Mouse (Mus musculus) forebrain, postnatal 0 days (tissue): ENCODE measurements around the gene Nobox. TPM values are rescaled to one million over a fixed set of nuclear protein-coding genes. Genes with fewer than 3 reads are reported as not detected.

Source experiments
- ATAC-seq: fragments of 200-750 bp; cut with Nextera tagmentation; 2 replicates; pipeline ENCODE4 v1.8.0; 2017; ENCODE audit warnings: mild to moderate bottlenecking, moderate library complexity
- DNase-seq: peaks from one replicate; pipeline ENCODE4 v3.0.0-alpha.2; 2015
- H3K27ac ChIP-seq: fragments of 300-500 bp; sonication (generic); 2 replicates; pipeline ENCODE4 v1.5.1; 2014; ENCODE audit warnings: low read depth, mild to moderate bottlenecking, antibody characterized with exemption, low read length, moderate library complexity, mixed read lengths
- H3K27me3 ChIP-seq: fragments of 300-500 bp; sonication (generic); 2 replicates; pipeline ENCODE4 v1.6.1; 2014; ENCODE audit warnings: mild to moderate bottlenecking, low read length, mixed read lengths; ENCODE audit not compliant: insufficient read depth
- H3K36me3 ChIP-seq: fragments of 300-500 bp; sonication (generic); 2 replicates; pipeline ENCODE4 v1.6.1; 2014; ENCODE audit warnings: mild to moderate bottlenecking, moderate library complexity; ENCODE audit not compliant: insufficient read depth
- H3K4me1 ChIP-seq: fragments of 300-500 bp; sonication (generic); 2 replicates; pipeline ENCODE4 v1.6.1; 2014; ENCODE audit warnings: antibody characterized with exemption; ENCODE audit not compliant: insufficient read depth
- H3K4me2 ChIP-seq: fragments of 300-500 bp; sonication (generic); 2 replicates; pipeline ENCODE4 v1.6.1; 2014; ENCODE audit warnings: low read depth, mild to moderate bottlenecking, moderate library complexity
- H3K4me3 ChIP-seq: fragments of 300-500 bp; sonication (generic); 2 replicates; pipeline ENCODE4 v1.5.1; 2014; ENCODE audit warnings: low read depth, low read length, mixed read lengths
- H3K9ac ChIP-seq: fragments of 300-500 bp; sonication (generic); 2 replicates; pipeline ENCODE4 v1.6.1; 2014; ENCODE audit warnings: mild to moderate bottlenecking
- H3K9me3 ChIP-seq: fragments of 300-500 bp; sonication (generic); 2 replicates; pipeline ENCODE4 v1.6.1; 2016; ENCODE audit warnings: low read length
- CTCF ChIP-seq: sonication (generic); IDR thresholded peaks from 2 replicates; pipeline ENCODE4 v1.5.1; 2016; ENCODE audit warnings: antibody characterized with exemption, control low read depth, low read depth
- WGBS: fragments of 180-500 bp; shearing (Covaris S2); extraction: QIAGEN DNeasy Blood & Tissue Kit; methylation state at CpG from one replicate; pipeline ENCODE4 v1.1.7; 2014; 5-methylcytosine and 5-hydroxymethylcytosine counted together
- polyA plus RNA-seq: library from polyadenylated mRNA; unstranded; fragments of >200 nt; fragmentation: Nextera tagmentation; extraction: Ambion mirVana; gene quantifications from 2 replicates; pipeline ENCODE4 v1.2.1, GENCODE M21; 2015
- total RNA-seq: library from RNA; depleted of rRNA; stranded (reverse); fragments of >200 nt; gene quantifications from 2 replicates; pipeline ENCODE4 v1.2.3, GENCODE M21; 2014

The Nobox gene
- total and polyA plus RNA-seq, 2 experiments from 2014 or later = 0.12 TPM; not detected in 1

GRCm38 (mm10) chr6:43338804-43339203, 29.4 kb upstream of the Nobox start:
- 70% methylated on average over 2 of the region's 2 CpGs for WGBS
- no peak for DNase-seq
- Histone ChIP-seq H3K9ac (no peak overlapping the region), H3K4me1 (no peaks in the 10 kb centered on the region), H3K27ac (no peak overlapping the region), H3K4me3 (no peak overlapping the region), H3K4me2 (no peak overlapping the region), H3K9me3 (no peaks in the 10 kb centered on the region), H3K27me3 (no peaks in the 10 kb centered on the region), H3K36me3 (no peaks in the 10 kb centered on the region)
- ATAC-seq = no peak
- TF ChIP-seq CTCF = no peak

DNA sequence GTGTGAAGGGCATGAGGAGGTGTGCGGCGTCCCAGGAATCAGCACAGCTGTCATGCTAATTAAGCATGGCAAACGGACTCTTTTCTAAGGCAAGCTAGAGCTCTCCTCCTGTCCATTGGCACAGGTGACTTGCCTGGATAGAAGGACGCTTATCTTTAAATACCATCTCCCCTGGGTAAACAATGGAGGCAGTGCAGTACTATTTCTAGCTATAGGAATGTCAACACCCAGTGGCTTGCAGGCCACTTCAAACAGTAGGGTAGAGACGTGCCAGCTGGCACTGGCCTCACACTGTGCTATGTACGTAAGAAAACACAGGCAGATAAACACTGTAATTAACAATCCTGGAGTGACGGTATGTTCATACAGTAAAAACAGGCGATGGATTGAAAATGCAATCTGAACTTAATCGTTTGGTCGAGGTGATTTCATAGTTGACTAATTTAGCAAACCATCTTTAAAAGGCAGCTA, 28.2 kb upstream of the Nobox start:
- peak; percentile 22 for DNase-seq
- no peak overlapping the region for H3K27ac ChIP-seq
- H3K27me3 ChIP-seq = no peaks in the 10 kb centered on the region
- TF ChIP-seq CTCF = no peak
- 29% methylated on average over 10 of the region's 10 CpGs for WGBS
- H3K4me3 ChIP-seq = no peak overlapping the region
- no peaks in the 10 kb centered on the region for H3K4me1 ChIP-seq
- peak; percentile 60 for ATAC-seq
- H3K36me3 ChIP-seq = no peaks in the 10 kb centered on the region
- H3K9ac ChIP-seq = no peak overlapping the region
- H3K9me3 ChIP-seq = no peaks in the 10 kb centered on the region
- H3K4me2 ChIP-seq = no peak overlapping the region

- H3K4me1 ChIP-seq = no peaks in the 10 kb centered on the region
- DNase-seq (peak; percentile 57), ATAC-seq (peak; percentile 53; the same call in 1 of the 2 replicates)
- H3K36me3 ChIP-seq = no peaks in the 10 kb centered on the region
- H3K27ac ChIP-seq = no peak overlapping the region
- no peaks in the 10 kb centered on the region for H3K9me3 ChIP-seq
- no peak for TF ChIP-seq CTCF
- H3K27me3 ChIP-seq = no peaks in the 10 kb centered on the region
- H3K9ac ChIP-seq = no peak overlapping the region
- whole genome bisulfite sequencing = 76% methylated on average over 3 of the region's 3 CpGs
- H3K4me2 ChIP-seq = no peak overlapping the region
- H3K4me3 ChIP-seq = no peak overlapping the region
Observed at GRCm38 (mm10) chr6:43335619-43336234, 26.4 kb upstream of the Nobox start.

DNA sequence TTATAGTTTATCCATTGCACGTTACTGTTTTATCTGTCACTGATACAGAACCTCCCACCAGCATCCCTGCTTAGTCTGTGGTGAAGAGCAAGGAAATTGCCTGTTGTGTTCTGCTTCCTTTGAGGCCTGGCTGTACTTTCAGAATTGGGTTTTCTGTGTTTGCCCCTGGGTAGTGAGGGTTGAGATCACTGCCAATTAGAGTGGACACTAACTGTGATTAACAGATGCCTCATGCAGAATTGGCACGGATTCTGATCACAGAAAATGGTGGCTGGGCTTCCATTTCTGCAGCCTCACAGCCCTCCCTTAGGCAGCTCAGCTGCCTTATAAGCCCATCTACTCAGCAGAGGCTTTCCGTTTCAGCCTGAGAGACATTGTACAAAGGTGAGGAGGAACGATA, 24.1 kb upstream of the Nobox start:
- DNase-seq = no peak
- H3K9ac ChIP-seq = no peak overlapping the region
- H3K4me2 ChIP-seq = no peak overlapping the region
- H3K4me1 ChIP-seq = no peaks in the 10 kb centered on the region
- H3K27ac ChIP-seq = no peak overlapping the region
- H3K27me3 ChIP-seq = no peaks in the 10 kb centered on the region
- no peaks in the 10 kb centered on the region for H3K36me3 ChIP-seq
- no peak overlapping the region for H3K4me3 ChIP-seq
- H3K9me3 ChIP-seq = no peaks in the 10 kb centered on the region
- WGBS = 27% methylated on average over 4 of the region's 4 CpGs
- TF ChIP-seq CTCF = no peak
- ATAC-seq = no peak

DNA sequence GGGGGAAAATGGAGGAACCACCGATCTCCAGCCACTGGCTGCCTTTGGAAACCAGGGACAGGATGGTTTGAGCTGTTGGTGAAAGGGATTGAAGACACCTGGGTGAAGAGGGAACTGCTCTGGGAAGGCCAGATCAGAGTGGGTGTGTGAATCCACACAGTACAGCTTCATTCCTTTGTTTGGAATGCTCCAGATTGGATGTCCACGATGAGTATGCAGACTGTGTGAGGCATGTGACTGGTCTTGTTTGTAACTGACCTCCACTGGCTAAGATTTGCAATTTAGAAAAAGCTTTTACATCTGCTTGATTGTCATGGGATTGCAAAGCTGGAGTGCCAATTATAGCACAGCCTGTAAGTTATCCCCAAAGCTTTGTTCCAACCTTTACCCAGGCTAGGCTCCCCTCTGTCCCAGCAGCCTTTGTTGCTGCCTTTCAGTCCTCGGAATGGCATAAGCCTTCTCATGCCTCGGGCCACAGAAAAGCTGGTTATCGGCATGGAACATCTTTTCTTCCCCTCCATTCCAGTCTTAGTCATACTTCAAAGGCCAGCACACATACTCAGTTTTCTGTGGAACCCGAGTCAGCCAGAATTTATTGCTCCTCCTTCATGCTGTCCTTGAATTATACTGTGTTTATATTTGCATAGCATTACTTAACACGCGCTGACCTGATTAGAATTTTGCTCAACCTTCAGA, 3.8 kb upstream of the Nobox start:
- Histone ChIP-seq H3K9me3 (no peaks in the 10 kb centered on the region), H3K4me1 (no peaks in the 10 kb centered on the region), H3K27ac (no peak overlapping the region), H3K9ac (no peak overlapping the region), H3K4me3 (no peak overlapping the region), H3K27me3 (no peaks in the 10 kb centered on the region), H3K36me3 (no peaks in the 10 kb centered on the region), H3K4me2 (no peak overlapping the region)
- WGBS = 35% methylated on average over 8 of the region's 8 CpGs
- DNase-seq = no peak
- no peak for TF ChIP-seq CTCF
- ATAC-seq = peak; percentile 53

DNA sequence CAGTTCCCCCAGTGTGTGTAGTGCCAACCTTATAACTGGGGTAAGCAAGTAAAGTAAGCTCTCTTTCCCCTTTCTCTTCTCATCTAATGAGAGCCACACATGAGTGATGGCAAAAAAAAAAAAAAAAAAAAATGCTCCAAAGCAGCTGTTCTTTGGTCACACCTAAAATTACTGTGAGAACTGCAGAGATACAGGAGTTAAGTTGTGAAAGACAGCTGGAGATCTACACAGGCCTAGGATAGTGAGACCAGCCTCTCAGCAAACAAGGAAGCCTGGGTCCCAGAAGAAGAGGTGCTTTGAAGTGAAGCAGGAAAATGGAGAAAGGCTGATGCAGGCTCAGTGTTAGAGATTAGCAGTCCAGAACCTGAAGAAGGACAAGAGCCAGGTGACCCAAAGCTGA, 3.2 kb upstream of the Nobox start:
- no peak for TF ChIP-seq CTCF
- Histone ChIP-seq H3K4me2 (no peak overlapping the region), H3K27ac (no peak overlapping the region), H3K9me3 (no peaks in the 10 kb centered on the region), H3K4me3 (no peak overlapping the region), H3K36me3 (no peaks in the 10 kb centered on the region), H3K9ac (no peak overlapping the region), H3K27me3 (no peaks in the 10 kb centered on the region), H3K4me1 (no peaks in the 10 kb centered on the region)
- DNase-seq = no peak
- no peak for ATAC-seq

DNA sequence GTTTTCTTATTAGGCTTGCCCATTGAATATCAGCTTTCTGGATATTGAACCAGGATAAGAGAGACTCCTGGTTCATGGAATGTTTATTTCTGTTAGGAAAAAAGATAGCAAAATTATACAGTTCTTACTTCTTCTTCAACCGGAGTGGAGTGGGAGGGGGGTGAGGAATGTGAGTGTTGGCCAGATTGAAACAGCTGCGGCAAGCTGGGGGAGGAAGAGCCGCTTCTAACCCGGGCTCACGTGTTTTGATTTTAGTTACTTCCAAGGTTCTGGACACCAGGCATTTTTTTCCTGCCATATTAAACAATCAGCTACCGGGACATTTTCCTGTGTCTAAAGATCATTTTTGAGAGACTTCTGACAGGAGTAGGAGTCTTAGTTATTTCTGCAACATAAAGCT, 717 bp upstream of the Nobox start:
- DNase-seq (no peak), ATAC-seq (no peak)
- whole genome bisulfite sequencing = 89% methylated on average over 6 of the region's 6 CpGs
- Histone ChIP-seq H3K9ac (no peak overlapping the region), H3K27ac (no peak overlapping the region), H3K36me3 (no peaks in the 10 kb centered on the region), H3K9me3 (no peaks in the 10 kb centered on the region), H3K4me3 (no peak overlapping the region), H3K27me3 (no peaks in the 10 kb centered on the region), H3K4me2 (no peak overlapping the region), H3K4me1 (no peaks in the 10 kb centered on the region)
- TF ChIP-seq CTCF = no peak
